Mouse (Mus musculus): ENCODE measurements at regions not wholly inside any gene's neighbourhood (a gene's known extent, or its start where the extent isn't known, plus 50 kb on each side); places are given as distances from the start of the nearest gene placed in this dataset.
"Not testable (repeated sequence)": the region's sequence is repeated elsewhere in the genome, so short reads cannot be mapped to it uniquely, and the experiment has no call there.

DNA sequence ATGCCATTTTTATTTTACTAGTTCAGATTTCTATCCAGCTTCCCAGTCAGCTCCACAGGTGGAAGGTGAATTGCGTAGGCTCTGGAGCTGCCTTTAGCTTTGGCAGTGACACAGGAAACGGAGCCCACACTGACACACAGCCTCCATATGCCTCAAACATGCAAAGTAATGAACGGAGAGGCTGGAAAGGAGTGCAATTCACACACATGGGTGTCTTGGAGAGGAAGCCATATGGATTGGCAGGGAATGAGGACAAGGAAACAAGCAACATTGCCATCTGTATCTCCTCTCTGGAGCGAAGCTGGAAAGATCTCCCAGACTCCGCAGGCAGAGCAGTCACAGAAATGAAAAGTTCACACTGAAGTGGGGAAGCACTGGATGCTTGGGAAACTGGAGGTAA, 201.6 kb upstream of the 4930452B06Rik start:
- DNase-seq, result no peak

GRCm38 (mm10) chr14:8851572-8851971, 185.5 kb upstream of the 4930452B06Rik start:
- no peak for DNase-seq

DNA sequence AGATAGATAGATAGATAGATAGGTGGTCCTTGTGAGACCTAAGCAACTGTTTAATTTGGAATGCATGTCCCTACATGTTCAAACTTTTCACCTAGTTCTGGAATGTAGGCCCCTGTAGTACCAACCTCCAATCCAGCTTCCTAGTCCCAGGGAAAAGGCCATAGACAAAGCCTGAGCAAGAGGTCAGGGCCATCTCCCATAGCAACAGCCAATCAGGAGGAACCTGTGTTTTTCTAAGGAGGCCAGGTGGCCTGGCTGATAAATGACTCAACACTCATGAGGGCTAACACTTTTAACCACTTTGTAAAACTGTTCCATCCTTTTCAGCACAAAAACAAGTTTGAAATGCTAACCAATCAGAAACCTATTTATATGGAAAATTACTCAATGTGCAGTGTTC, 184.2 kb upstream of the 4930452B06Rik start:
- DNase-seq, result peak; percentile 7

DNA sequence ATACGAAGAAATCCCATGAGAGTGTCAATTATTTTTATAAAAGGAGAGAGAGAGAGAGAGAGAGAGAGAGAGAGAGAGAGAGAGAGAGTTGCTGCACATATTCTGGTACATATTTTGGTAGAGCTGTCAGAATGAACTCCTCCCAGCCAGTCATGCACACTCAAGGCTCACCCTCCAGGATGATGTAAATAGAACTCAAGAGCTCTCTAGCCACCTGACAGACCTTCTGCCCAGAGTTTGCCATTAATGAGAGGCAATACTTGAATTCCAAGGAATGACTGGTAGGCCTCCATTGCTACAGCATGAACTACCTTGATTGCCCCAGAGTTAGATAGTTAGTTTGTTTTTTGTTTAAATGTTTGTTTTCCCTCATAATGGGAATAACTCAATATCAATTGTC, 167.5 kb upstream of the 4930452B06Rik start:
- no peak for DNase-seq

DNA sequence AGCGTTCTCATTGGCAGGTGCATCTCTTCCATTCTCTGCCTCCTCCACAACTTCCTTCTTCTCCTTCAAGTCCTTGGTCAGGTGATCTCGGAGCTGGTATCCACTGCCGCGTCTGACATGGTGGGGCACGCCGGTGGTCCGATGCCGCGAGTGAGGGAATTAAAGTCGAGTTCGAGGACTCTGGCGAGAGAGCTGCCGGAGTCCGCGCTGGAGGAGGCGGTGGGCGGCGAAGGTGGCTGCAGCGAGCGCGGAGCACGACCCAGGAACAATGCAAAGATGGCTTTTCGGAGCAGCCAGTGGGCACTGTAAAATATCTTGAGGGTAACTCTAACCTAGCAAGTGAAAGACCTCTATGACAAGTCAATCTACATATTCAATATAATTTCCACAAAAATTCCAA, 134.2 kb upstream of the 4930452B06Rik start:
- DNase-seq, result not testable (repeated sequence)

DNA sequence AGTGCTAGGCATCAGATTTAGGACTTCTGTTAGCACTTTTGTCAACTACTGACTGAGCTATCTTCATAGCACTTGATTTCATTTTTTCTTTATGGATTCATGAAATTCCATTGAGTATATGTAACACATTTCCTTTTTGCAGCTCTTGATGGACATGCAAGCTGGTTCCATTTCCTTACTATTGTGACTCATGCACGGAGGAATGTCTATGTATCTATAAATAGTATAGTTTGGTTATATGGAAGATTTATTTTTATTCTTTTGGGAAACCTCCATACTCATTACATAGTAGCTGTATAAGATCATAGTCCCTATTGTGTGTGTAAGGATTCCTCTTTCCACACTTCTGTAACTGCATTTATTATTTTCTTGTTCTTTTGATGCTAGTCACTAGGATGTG, 123.3 kb upstream of the 4930452B06Rik start:
- no peak for DNase-seq

DNA sequence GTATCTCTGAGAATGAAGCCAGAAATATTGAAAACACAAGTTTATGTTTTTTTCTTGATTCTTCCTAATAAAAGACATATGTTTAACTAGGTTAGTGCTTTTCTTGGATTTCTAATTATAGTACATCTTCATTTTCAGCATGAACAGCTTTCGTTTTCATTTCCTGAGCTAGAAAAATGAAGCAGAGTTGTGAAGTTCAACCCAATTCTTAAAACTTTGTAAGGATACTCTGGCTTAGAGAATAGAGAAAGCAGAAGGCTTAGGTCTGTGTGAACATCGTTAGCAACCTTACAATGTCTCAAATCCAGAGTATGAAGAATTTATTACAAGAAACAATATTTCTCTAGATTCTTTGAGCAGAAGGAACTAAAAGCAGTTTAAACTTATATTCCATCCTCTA, 94.5 kb upstream of the 4930452B06Rik start:
- DNase-seq, result no peak

DNA sequence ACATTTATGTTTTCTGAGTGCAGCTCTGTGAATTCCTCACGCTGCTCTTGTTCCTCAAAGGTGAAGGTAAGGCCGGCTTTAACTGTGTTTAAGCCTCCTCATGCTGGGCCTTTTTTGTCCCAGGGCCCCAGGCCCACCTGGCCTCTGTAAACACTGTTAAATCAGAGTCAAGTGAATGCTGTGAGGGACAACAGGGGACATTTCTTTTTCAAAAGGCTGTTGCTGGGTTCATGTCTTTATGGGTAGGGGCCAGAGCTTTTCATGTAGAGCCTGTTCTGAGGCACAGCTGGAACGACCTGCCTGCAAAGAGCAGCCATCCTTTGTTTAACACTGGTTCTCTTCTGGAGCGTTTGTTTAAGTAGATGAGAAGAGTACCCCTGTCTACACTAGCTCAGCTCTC, 70.8 kb upstream of the 4930452B06Rik start:
- DNase-seq, result no peak

GRCm38 (mm10) chr14:8733261-8733660, 67.2 kb upstream of the 4930452B06Rik start:
- DNase-seq, result no peak

DNA sequence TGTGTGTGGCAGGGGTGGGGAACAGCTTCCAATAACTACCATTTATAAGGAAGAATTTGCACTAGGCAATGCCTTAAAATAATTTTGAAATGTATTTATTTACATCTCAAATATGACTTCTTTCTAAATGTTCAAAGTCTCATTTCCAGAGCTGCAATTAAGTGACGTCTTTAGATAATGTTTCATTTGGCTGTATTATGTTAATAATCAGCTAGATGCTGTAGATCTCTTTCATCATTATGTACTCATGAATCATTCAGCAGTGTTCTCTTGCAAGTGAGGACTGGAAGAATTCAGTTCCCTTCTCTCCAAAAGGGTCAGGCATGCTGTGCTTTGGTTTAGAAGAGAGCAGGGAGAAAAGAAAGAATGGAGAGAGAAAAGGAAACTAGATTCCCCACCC, 61.3 kb upstream of the 4930452B06Rik start:
- DNase-seq, result no peak
